Mouse (Mus musculus): ENCODE results near the gene Ubl7. TPM values are rescaled to one million over a fixed set of nuclear protein-coding genes. Genes with fewer than 3 reads are reported as not detected.
A peak's percentile ranks its signal among the peaks of the same experiment; 100 is the strongest.

The Ubl7 gene
- total RNA-seq, 2 experiments from 2014 or later = 70.7 to 73.5 TPM

- intact Hi-C loops (cut with DNase I) = no loop called here
- no peak for DNase-seq
These were observed 51.3 kb downstream of the Ubl7 start for GRCm38 (mm10) chr9:57961863-57962778.

DNA sequence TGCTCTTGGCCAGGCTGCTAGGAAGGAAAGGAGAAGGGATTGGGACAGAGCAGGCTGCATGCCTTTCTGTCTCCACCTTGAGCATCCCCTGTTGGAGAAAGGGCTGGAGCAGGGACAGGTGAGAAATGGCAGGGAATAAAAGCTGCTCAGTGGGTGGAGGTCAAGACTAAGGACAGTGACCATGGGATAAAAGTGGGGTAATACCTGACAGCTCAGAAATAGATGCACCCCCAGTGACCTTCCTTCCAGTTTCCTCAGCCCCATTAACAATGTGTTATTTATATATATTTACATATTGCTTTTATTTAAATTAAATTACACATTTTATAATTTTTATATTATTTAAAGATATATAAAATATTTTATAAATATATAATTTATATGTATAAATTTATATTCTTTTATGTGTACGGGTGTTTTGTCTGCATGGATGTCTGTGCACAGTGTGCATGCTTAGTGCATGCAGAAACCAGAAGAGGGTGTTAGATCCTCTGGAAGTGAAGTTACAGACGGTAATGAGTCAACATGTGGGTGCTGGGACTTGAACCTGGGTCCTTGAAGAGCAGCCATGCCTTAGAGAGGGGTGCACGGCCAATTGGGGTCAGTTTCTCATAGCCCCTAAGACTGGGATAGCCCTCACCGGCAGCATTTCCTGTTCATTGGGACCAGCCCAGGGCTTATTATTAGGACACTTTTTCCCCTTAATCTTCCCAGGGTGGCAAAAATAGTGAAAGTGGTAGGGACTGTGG is 52.6 kb downstream of the Ubl7 start:
- no peak for DNase-seq
- intact Hi-C loops (cut with DNase I) = no loop called here

DNA sequence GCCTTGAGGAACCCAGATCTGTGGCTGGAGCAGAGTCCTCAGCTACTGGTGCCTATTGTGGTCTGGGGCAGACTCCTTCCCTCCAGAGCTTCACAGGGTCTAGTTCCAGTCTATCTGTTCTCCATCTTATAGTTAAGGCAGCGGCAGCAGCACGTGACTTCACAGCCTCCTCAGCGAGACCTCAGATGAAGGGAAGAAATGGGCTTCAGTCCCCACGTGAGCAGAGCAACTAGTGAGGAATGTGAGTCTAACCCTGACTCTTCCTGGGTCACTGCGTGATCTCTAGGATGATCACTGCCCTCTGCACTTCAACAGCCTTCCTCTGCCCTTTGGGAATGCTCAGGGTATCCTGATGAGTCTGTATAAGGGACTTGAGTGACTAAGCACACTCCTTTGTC is 53.2 kb downstream of the Ubl7 start:
- intact Hi-C loops (cut with DNase I) = no loop called here
- DNase-seq = no peak

- DNase-seq = no peak
- intact Hi-C loops (cut with DNase I) = no loop called here
These were observed 53.9 kb downstream of the Ubl7 start for GRCm38 (mm10) chr9:57964528-57965250.

GRCm38 (mm10) chr9:57965281-57966185 is 54.8 kb downstream of the Ubl7 start:
- intact Hi-C loops (cut with DNase I) = loop anchor here (2.0 kb wide), 1 partner anchor 21 kb away; no protein-coding TSS in a partner anchor
- peak in 1 of 2 experiments; percentile 43 for DNase-seq

GRCm38 (mm10) chr9:57967237-57967960 is 56.6 kb downstream of the Ubl7 start:
- intact Hi-C loops (cut with DNase I) = loop anchor here (2.0 kb wide), 1 partner anchor 23 kb away; no protein-coding TSS in a partner anchor

GRCm38 (mm10) chr9:57968166-57968771 is 57.5 kb downstream of the Ubl7 start:
- DNase-seq = no peak
- intact Hi-C loops (cut with DNase I) = no loop called here

More at GRCm38 (mm10) chr9:57967237-57967960, 56.6 kb downstream of the Ubl7 start:
- DNase-seq = peak; percentile 82 to 83

- no peak for DNase-seq
- intact Hi-C loops (cut with DNase I) = no loop called here
These were observed 58.2 kb downstream of the Ubl7 start for GRCm38 (mm10) chr9:57968783-57969542.

DNA sequence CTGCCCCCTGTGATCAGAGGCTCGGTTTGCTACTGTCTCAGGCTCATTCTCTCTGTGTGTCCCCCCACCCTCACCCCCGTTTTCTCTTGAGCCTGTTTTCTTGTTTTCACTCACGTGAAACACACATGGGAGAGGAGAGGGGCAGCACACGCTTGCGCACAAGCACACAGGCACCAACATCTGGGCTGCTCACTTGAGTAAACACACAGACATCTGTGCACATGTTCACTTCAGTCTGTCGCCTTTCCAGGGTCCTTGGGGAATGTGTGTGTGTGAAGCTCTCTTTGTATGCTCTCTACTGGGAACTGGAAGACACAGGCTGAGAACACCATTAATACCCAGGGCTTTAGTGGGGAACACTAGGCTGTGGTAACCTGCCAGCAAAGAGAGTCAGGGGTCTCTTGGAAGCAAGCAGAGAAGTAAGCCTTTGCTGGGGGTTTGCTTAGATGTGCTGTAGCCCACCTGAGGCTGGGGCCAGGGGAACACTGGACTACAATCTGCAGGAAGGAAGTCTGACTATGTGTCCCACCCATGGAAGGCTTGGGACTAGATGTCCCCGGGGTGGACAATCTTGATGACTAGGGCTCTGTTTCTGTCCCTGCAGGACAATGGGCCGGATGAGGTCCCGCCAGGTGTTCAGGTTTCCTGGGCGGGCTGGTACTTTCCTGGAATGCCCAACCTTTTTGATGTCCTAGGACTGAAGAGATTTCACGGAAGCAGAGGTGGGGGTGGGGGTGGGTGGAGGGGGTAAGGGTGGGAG is 59.1 kb downstream of the Ubl7 start:
- peak in 1 of 2 experiments; percentile 52 for DNase-seq
- intact Hi-C loops (cut with DNase I) = no loop called here

GRCm38 (mm10) chr9:57971413-57971812 is 60.6 kb downstream of the Ubl7 start:
- no peak for DNase-seq
- intact Hi-C loops (cut with DNase I) = no loop called here

DNA sequence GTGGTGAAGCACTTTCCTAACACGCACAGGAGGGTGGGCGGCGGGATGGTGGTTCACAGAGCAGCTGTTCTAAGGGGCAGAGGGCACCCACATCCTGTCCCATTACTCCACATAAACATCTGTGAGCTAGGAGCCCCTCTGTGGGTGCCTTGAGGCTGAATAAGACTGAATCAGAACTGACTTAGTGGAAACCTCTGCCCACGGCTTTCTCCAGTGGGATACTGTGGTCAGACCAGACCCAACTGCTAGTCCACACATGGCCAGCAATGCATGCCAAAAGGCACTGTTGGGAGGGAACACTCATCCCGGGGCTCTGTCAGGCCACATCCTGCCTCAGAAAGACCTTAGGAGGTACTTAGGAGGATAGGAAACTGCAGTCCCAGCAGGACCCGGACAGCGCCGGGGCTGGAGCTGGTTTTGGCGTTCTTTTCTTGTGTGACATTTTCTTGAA is 61.4 kb downstream of the Ubl7 start:
- intact Hi-C loops (cut with DNase I) = no loop called here

GRCm38 (mm10) chr9:57972776-57973439 is 62.1 kb downstream of the Ubl7 start:
- DNase-seq = no peak
- intact Hi-C loops (cut with DNase I) = no loop called here

More for the DNA sequence above, 61.4 kb downstream of the Ubl7 start:
- DNase-seq = peak in 1 of 2 experiments; percentile 48

GRCm38 (mm10) chr9:57973440-57974066 is 62.8 kb downstream of the Ubl7 start:
- intact Hi-C loops (cut with DNase I) = no loop called here
- DNase-seq = no peak

GRCm38 (mm10) chr9:57974221-57974620 is 63.4 kb downstream of the Ubl7 start:
- intact Hi-C loops (cut with DNase I) = no loop called here
- no peak for DNase-seq

GRCm38 (mm10) chr9:57975200-57975821 is 64.5 kb downstream of the Ubl7 start:
- intact Hi-C loops (cut with DNase I) = no loop called here
- DNase-seq = no peak

Measured in heart, postnatal 14 days (tissue).